Comparison of ENCODE assay signal across 23 mouse cellular contexts in the genomic region with DNA sequence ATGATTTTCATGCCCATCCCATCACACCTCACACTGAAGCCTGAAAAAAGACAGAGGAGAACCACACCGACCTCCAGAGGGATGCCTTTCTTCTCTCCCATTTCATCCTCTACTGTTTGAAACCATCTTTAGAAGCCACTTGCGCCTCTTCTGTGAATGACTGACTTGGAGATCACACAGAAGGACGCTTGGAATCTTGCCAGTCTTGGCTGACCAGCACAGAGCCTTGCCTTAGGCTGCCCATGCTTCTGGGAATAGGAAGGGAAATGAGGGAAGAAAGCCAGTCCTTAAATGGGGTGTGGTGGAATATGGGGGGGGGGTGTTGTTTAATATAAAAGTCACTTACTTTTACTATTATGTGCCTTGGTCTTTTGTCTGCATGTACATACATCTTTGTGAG. TPM values are rescaled to one million over a fixed set of nuclear protein-coding genes. Genes with fewer than 3 reads are reported as not detected.
DNase-seq lines count a peak whose midpoint lies in the region; ATAC-seq and TF ChIP-seq lines count a peak whose summit lies in the region.
"Had no signal": no experiment of that assay in that cellular context is flagged by ENCODE, and none has a peak within 500 bp of the region (broad histone marks: within the 10 kb centered on the region; RNA-seq: fewer than 3 reads in every experiment).

No protein-coding gene starts in this region.

- 72% methylated on average over 3 of the region's 3 CpGs for WGBS in hindbrain, postnatal 0 days
- WGBS in hindbrain, embryonic 13.5 days = 80% methylated on average over 3 of the region's 3 CpGs
- 51% methylated on average over 3 of the region's 3 CpGs for WGBS in lung, adult 2 months

- H3K9ac ChIP-seq in hindbrain, postnatal 0 days (replicated peaks; ENCODE audit: low read length) = no peak overlapping the region
- H3K9ac ChIP-seq in hindbrain, embryonic 13.5 days = no peak overlapping the region
- H3K9ac ChIP-seq: forebrain, embryonic 12.5 days; heart, embryonic 13.5 days; limb, embryonic 12.5 days; liver, embryonic 12.5 days; neural tube, embryonic 12.5 days had no signal

- no peak for TF ChIP-seq CTCF in hindbrain, postnatal 0 days (IDR thresholded peaks at IDR 0.05; ENCODE audit: low read depth)
- no peak for TF ChIP-seq CTCF in lung, adult 2 months (IDR thresholded peaks at IDR 0.05; ENCODE audit: insufficient read depth, low read length)

- ATAC-seq in hindbrain, postnatal 0 days = no peak
- ATAC-seq in hindbrain, embryonic 13.5 days (ENCODE audit: low FRiP score) = no peak
- ATAC-seq in megakaryocyte-erythroid progenitor cell, adult 5-6 weeks (replicated peaks; ENCODE audit: low FRiP score, low TSS enrichment, poor library complexity, severe bottlenecking) = no peak
- ATAC-seq: activated CD4-positive, CD25-positive, alpha-beta regulatory T cell, adult 4 months; CD4-positive, CD25-positive, alpha-beta regulatory T cell, adult 4 months; liver, embryonic 12.5 days had no signal

- H3K4me3 ChIP-seq in hindbrain, postnatal 0 days (ENCODE audit: low read length) = no peak overlapping the region
- no peak overlapping the region for H3K4me3 ChIP-seq in hindbrain, embryonic 13.5 days
- H3K4me3 ChIP-seq in lung, adult 2 months (replicated peaks; ENCODE audit: extremely low read depth, low read depth, low read length) = no peak overlapping the region
- H3K4me3 ChIP-seq: forebrain, embryonic 12.5 days; heart, embryonic 13.5 days; hindbrain, embryonic 10.5 days; limb, embryonic 12.5 days; liver, embryonic 12.5 days; neural tube, embryonic 12.5 days had no signal

- no peak overlapping the region for H3K4me2 ChIP-seq in hindbrain, postnatal 0 days (ENCODE audit: low read depth, low read length)
- H3K4me2 ChIP-seq in hindbrain, embryonic 13.5 days = no peak overlapping the region
- H3K4me2 ChIP-seq: forebrain, embryonic 12.5 days; heart, embryonic 13.5 days; limb, embryonic 12.5 days; liver, embryonic 12.5 days; midbrain, embryonic 11.5 days; neural tube, embryonic 12.5 days had no signal

- H3K27ac ChIP-seq in hindbrain, postnatal 0 days = no peak overlapping the region
- H3K27ac ChIP-seq in hindbrain, embryonic 13.5 days = no peak overlapping the region
- H3K27ac ChIP-seq: forebrain, embryonic 12.5 days; heart, embryonic 13.5 days; hindbrain, embryonic 10.5 days; limb, embryonic 12.5 days; liver, embryonic 12.5 days; neural tube, embryonic 12.5 days had no signal

- H3K4me1 ChIP-seq in hindbrain, postnatal 0 days (ENCODE audit: insufficient read depth, low read length) = no peaks in the 10 kb centered on the region
- no peaks in the 10 kb centered on the region for H3K4me1 ChIP-seq in hindbrain, embryonic 13.5 days (replicated peaks)
- no peaks in the 10 kb centered on the region for H3K4me1 ChIP-seq in lung, adult 2 months (ENCODE audit: control insufficient read depth, insufficient read depth, low read length)
- H3K4me1 ChIP-seq: forebrain, embryonic 12.5 days; hindbrain, embryonic 10.5 days; limb, embryonic 12.5 days; neural tube, embryonic 12.5 days had no signal

- H3K27me3 ChIP-seq in hindbrain, postnatal 0 days (ENCODE audit: insufficient read depth, low read length) = no peaks in the 10 kb centered on the region
- no peaks in the 10 kb centered on the region for H3K27me3 ChIP-seq in hindbrain, embryonic 13.5 days
- H3K27me3 ChIP-seq: forebrain, embryonic 12.5 days; heart, embryonic 13.5 days; limb, embryonic 12.5 days; liver, embryonic 12.5 days; neural tube, embryonic 12.5 days had no signal

- no peaks in the 10 kb centered on the region for H3K9me3 ChIP-seq in hindbrain, postnatal 0 days (ENCODE audit: low read length)
- no peaks in the 10 kb centered on the region for H3K9me3 ChIP-seq in hindbrain, embryonic 13.5 days
- H3K9me3 ChIP-seq: forebrain, embryonic 12.5 days; heart, embryonic 13.5 days; hindbrain, embryonic 10.5 days; limb, embryonic 12.5 days; liver, embryonic 12.5 days; neural tube, embryonic 12.5 days had no signal

- peak; percentile 51 for DNase-seq in adrenal gland, adult 2 months
- no peak for DNase-seq in adrenal gland, postnatal 4 days (ENCODE audit: low spot score in 2 of 2)
- peak; percentile 15 for DNase-seq in hindbrain, postnatal 0 days (ENCODE audit: low spot score)
- peak; percentile 48 for DNase-seq in lung, postnatal 10 days
- no peak for DNase-seq in lung, adult 2 months
- DNase-seq: cerebellum, adult 18-20 months; right cerebral cortex, adult 18-20 months; thymus, postnatal 14 days had no signal

- H3K36me3 ChIP-seq in hindbrain, postnatal 0 days (ENCODE audit: insufficient read depth, low read length) = no peaks in the 10 kb centered on the region
- H3K36me3 ChIP-seq in hindbrain, embryonic 13.5 days = no peaks in the 10 kb centered on the region
- H3K36me3 ChIP-seq: forebrain, embryonic 12.5 days; heart, embryonic 13.5 days; hindbrain, embryonic 10.5 days; limb, embryonic 12.5 days; liver, embryonic 12.5 days; neural tube, embryonic 12.5 days had no signal

- no peak for TF ChIP-seq POLR2A in lung, adult 2 months (IDR thresholded peaks at IDR 0.05; ENCODE audit: borderline replicate concordance, extremely low read depth, low read depth, low read length)

RNA-seq across cellular contexts. Expression of a gene that starts 29.9 kb away (rescaled TPM):
- total RNA-seq in adrenal gland, adult 2 months (2021) = 1,000 to 10,000 TPM; 2,025 to 2,159 TPM
- polyA plus RNA-seq in adrenal gland, adult 2 months (2012; rRNA removed) = 179 and 206 TPM in 2 replicates
- total RNA-seq in adrenal gland, postnatal 4 days (2021) = 1,000 to 10,000 TPM; 2,496 to 2,695 TPM
- 2,630 and 2,808 TPM in 2 replicates for total RNA-seq in hindbrain, postnatal 0 days (2014; rRNA removed)
- polyA plus RNA-seq in hindbrain, postnatal 0 days (2015; fragmentation: Nextera tagmentation; extraction: Ambion mirVana) = 847 and 901 TPM in 2 replicates
- 1,053 and 1,153 TPM in 2 replicates for polyA plus RNA-seq in hindbrain, embryonic 13.5 days (2015; fragmentation: Nextera tagmentation; extraction: Ambion mirVana)
- polyA plus RNA-seq in lung, adult 2 months (2012; rRNA removed) = 725 and 918 TPM in 2 replicates
- total RNA-seq in megakaryocyte-erythroid progenitor cell, adult 5-6 weeks (2014; fragmentation: Nextera tagmentation) = 6,200 and 6,584 TPM in 2 replicates
- 4,833 and 5,025 TPM in 2 replicates for total RNA-seq in megakaryocyte-erythroid progenitor cell, adult 5-6 weeks (2017)

RNA-seq across cellular contexts. Expression of a gene that starts 29.9 kb away (rescaled TPM):
- 10 to 100 TPM; 24.4 to 33.6 TPM for total RNA-seq in adrenal gland, adult 2 months (2021)
- 14.3 and 22.0 TPM in 2 replicates for polyA plus RNA-seq in adrenal gland, adult 2 months (2012; rRNA removed)
- total RNA-seq in adrenal gland, postnatal 4 days (2021) = 10 to 100 TPM; 52.7 to 56.4 TPM
- 5.9 and 14.8 TPM in 2 replicates for total RNA-seq in hindbrain, postnatal 0 days (2014; rRNA removed)
- polyA plus RNA-seq in hindbrain, postnatal 0 days (2015; fragmentation: Nextera tagmentation; extraction: Ambion mirVana) = 20.6 and 23.5 TPM in 2 replicates
- 28.9 and 29.8 TPM in 2 replicates for polyA plus RNA-seq in hindbrain, embryonic 13.5 days (2015; fragmentation: Nextera tagmentation; extraction: Ambion mirVana)
- polyA plus RNA-seq in lung, adult 2 months (2012; rRNA removed) = 5.4 and 5.8 TPM in 2 replicates
- total RNA-seq in megakaryocyte-erythroid progenitor cell, adult 5-6 weeks (2014; fragmentation: Nextera tagmentation) = 4.0 TPM in 1 of 2 replicates, not detected in the other
- total RNA-seq in megakaryocyte-erythroid progenitor cell, adult 5-6 weeks (2017) = 0.38 and 0.72 TPM in 2 replicates
- total RNA-seq: monocyte, adult 5-6 weeks had no signal

RNA-seq across cellular contexts. Expression of a gene that starts 47.8 kb away (rescaled TPM):
- total RNA-seq in adrenal gland, adult 2 months (2021) = 10 to 100 TPM; 57.9 to 69.1 TPM
- 182 and 198 TPM in 2 replicates for polyA plus RNA-seq in adrenal gland, adult 2 months (2012; rRNA removed)
- 10 to 100 TPM; 62.8 to 64.6 TPM for total RNA-seq in adrenal gland, postnatal 4 days (2021)
- total RNA-seq in hindbrain, postnatal 0 days (2014; rRNA removed) = 52.5 and 75.6 TPM in 2 replicates
- polyA plus RNA-seq in hindbrain, postnatal 0 days (2015; fragmentation: Nextera tagmentation; extraction: Ambion mirVana) = 115 and 124 TPM in 2 replicates
- polyA plus RNA-seq in hindbrain, embryonic 13.5 days (2015; fragmentation: Nextera tagmentation; extraction: Ambion mirVana) = 87.8 and 96.1 TPM in 2 replicates
- 49.4 and 66.3 TPM in 2 replicates for polyA plus RNA-seq in lung, adult 2 months (2012; rRNA removed)
- 72.0 and 95.1 TPM in 2 replicates for total RNA-seq in megakaryocyte-erythroid progenitor cell, adult 5-6 weeks (2014; fragmentation: Nextera tagmentation)
- total RNA-seq in megakaryocyte-erythroid progenitor cell, adult 5-6 weeks (2017) = 38.3 and 48.5 TPM in 2 replicates

RNA-seq across cellular contexts. Expression of a gene that starts 59.7 kb away (rescaled TPM):
- total RNA-seq in adrenal gland, adult 2 months (2021) = 1 to 10 TPM in 1 of 2 experiments, under 1 TPM in 1; 0.61 to 1.2 TPM
- polyA plus RNA-seq in adrenal gland, adult 2 months (2012; rRNA removed) = 0.28 and 0.61 TPM in 2 replicates
- total RNA-seq in adrenal gland, postnatal 4 days (2021) = under 1 TPM; 0.87 to 0.98 TPM
- total RNA-seq in hindbrain, postnatal 0 days (2014; rRNA removed) = 0.21 and 0.83 TPM in 2 replicates
- polyA plus RNA-seq in hindbrain, postnatal 0 days (2015; fragmentation: Nextera tagmentation; extraction: Ambion mirVana) = 1.2 and 1.4 TPM in 2 replicates
- 3.0 TPM in 2 replicates for polyA plus RNA-seq in hindbrain, embryonic 13.5 days (2015; fragmentation: Nextera tagmentation; extraction: Ambion mirVana)
- polyA plus RNA-seq in lung, adult 2 months (2012; rRNA removed) = 2.0 TPM in 2 replicates
- total RNA-seq in megakaryocyte-erythroid progenitor cell, adult 5-6 weeks (2014; fragmentation: Nextera tagmentation) = not detected in 2 replicates
- not detected in 2 replicates for total RNA-seq in megakaryocyte-erythroid progenitor cell, adult 5-6 weeks (2017)
- total RNA-seq: gastrocnemius, adult 8-10 months; granulocyte monocyte progenitor cell, adult 5-6 weeks; layer of hippocampus, postnatal 10 days; monocyte, adult 5-6 weeks had no signal
- polyA plus RNA-seq: activated CD4-positive, CD25-positive, alpha-beta regulatory T cell, adult 4 months had no signal

Comparison
In these comparisons a context has a peak if more than half of its experiments do, and no peak if none do; other contexts are left out.
1. DNase-seq: peak in adrenal gland, adult 2 months (single experiment), hindbrain, postnatal 0 days (single experiment) and lung, postnatal 10 days (single experiment); none in adrenal gland, postnatal 4 days (0 of 2) and lung, adult 2 months (single experiment).